Mouse (Mus musculus): ENCODE measurements around the gene Creld1. TPM values are rescaled to one million over a fixed set of nuclear protein-coding genes. Genes with fewer than 3 reads are reported as not detected.

The Creld1 gene
- polyA plus RNA-seq, 1 experiment from 2014 or later = 29.6 TPM

- WGBS = 63% methylated on average over 10 of the region's 10 CpGs
- DNase-seq (ENCODE audit: low spot score) (no peak), ATAC-seq (ENCODE audit: low FRiP score) (no peak)
- Histone ChIP-seq H3K27me3 (ENCODE audit: control insufficient read depth, insufficient read depth, low read length) (no peaks in the 10 kb centered on the region), H3K4me1 (replicated peaks; ENCODE audit: control insufficient read depth, insufficient read depth, low read length) (no peaks in the 10 kb centered on the region), H3K4me2 (replicated peaks; ENCODE audit: low read depth, low read length) (no peak overlapping the region), H3K36me3 (ENCODE audit: control insufficient read depth, insufficient read depth, low read length) (no peaks in the 10 kb centered on the region), H3K4me3 (ENCODE audit: low read depth, low read length) (no peak overlapping the region), H3K9me3 (ENCODE audit: control insufficient read depth, low read length) (no peaks in the 10 kb centered on the region), H3K27ac (ENCODE audit: low read depth, low read length) (no peak overlapping the region), H3K9ac (ENCODE audit: low read depth, low read length) (no peak overlapping the region)
Measured at GRCm38 (mm10) chr6:113458635-113459034, 24.5 kb upstream of the Creld1 start.

DNA sequence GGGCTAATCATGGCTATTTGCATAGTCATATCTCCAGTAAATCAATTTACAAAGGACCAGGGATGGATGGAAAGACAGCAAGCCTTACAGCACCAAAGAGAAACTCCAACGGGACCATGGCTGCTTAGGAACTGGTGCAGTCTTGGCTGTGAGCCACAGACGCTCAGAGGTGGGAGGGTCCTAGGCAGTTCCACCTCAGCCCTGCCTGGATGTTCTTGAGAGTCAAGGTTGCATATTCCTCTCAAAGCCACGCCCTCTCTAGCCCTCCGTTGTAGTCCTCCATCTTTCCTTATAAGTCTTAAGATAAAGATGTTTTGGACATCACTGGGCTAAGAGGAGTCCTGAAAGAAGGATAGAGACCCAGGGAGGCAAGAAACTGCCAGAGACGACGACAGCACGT lies 19.1 kb upstream of the Creld1 start:
- H3K9ac ChIP-seq (ENCODE audit: low read depth, low read length) = no peak overlapping the region
- H3K36me3 ChIP-seq (ENCODE audit: control insufficient read depth, insufficient read depth, low read length) = no peaks in the 10 kb centered on the region
- no peak for DNase-seq (ENCODE audit: low spot score)
- peaks cover 5% of the 10 kb centered on the region; the same call in 1 of the 2 replicates for H3K27me3 ChIP-seq (ENCODE audit: control insufficient read depth, insufficient read depth, low read length)
- 70% methylated on average over 7 of the region's 7 CpGs for WGBS
- H3K4me3 ChIP-seq (ENCODE audit: low read depth, low read length) = no peak overlapping the region
- no peak for ATAC-seq (ENCODE audit: low FRiP score)
- no peak overlapping the region for H3K4me2 ChIP-seq (replicated peaks; ENCODE audit: low read depth, low read length)
- H3K27ac ChIP-seq (ENCODE audit: low read depth, low read length) = no peak overlapping the region
- no peaks in the 10 kb centered on the region for H3K9me3 ChIP-seq (ENCODE audit: control insufficient read depth, low read length)
- no peaks in the 10 kb centered on the region for H3K4me1 ChIP-seq (replicated peaks; ENCODE audit: control insufficient read depth, insufficient read depth, low read length)

DNA sequence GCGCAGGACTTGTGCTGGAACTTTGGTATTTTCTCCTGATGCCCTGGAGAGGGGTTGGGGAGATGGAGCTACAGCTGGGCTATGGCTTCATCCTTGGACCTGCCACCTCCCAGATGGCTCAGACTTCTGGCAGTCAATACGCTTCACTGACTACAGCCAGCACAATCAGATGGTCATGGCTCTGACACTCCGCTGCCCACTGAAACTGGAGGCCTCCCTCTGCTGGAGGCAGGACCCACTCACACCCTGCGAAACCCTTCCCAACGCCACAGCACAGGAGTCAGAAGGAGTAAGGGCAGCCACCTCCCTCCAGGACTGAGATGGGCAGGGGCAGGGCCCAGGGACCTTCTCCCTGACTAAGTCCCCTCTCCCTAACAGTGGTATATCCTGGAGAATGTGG lies 17.5 kb upstream of the Creld1 start:
- no peak overlapping the region for H3K27ac ChIP-seq (ENCODE audit: low read depth, low read length)
- no peak overlapping the region for H3K9ac ChIP-seq (ENCODE audit: low read depth, low read length)
- no peaks in the 10 kb centered on the region for H3K9me3 ChIP-seq (ENCODE audit: control insufficient read depth, low read length)
- peaks cover 15% of the 10 kb centered on the region for H3K27me3 ChIP-seq (ENCODE audit: control insufficient read depth, insufficient read depth, low read length)
- H3K36me3 ChIP-seq (ENCODE audit: control insufficient read depth, insufficient read depth, low read length) = no peaks in the 10 kb centered on the region
- H3K4me2 ChIP-seq (replicated peaks; ENCODE audit: low read depth, low read length) = no peak overlapping the region
- no peaks in the 10 kb centered on the region for H3K4me1 ChIP-seq (replicated peaks; ENCODE audit: control insufficient read depth, insufficient read depth, low read length)
- no peak overlapping the region for H3K4me3 ChIP-seq (ENCODE audit: low read depth, low read length)
- peak; percentile 28; the same call in 1 of the 2 replicates for ATAC-seq (ENCODE audit: low FRiP score)
- peak; percentile 35 for DNase-seq (ENCODE audit: low spot score)
- 49% methylated on average over 5 of the region's 5 CpGs for WGBS

DNA sequence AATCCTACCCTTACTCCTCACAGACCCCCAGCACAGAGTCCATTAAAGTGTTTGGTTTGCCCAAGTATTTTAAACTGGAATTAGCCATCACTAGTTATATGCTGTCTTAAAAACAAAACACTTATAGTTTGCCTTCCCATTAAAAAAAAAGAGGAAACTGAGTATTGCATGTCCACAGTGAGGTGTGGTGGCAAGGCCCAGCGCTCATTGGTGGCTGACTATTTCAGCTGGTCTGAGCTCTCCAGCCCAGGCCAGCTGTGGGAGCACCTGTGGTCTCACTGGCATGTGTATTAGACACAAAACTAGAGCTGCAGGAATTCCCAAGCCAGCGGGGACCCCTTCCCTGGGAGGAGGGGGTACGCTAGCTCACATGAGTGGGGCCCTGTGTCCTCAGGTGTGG lies 14.6 kb upstream of the Creld1 start:
- no peaks in the 10 kb centered on the region for H3K36me3 ChIP-seq (ENCODE audit: control insufficient read depth, insufficient read depth, low read length)
- ATAC-seq (ENCODE audit: low FRiP score) = no peak; the same call in 1 of the 2 replicates
- H3K27me3 ChIP-seq (ENCODE audit: control insufficient read depth, insufficient read depth, low read length) = peaks cover 19% of the 10 kb centered on the region
- no peak overlapping the region for H3K4me3 ChIP-seq (ENCODE audit: low read depth, low read length)
- 62% methylated on average over 3 of the region's 3 CpGs for WGBS
- H3K4me2 ChIP-seq (replicated peaks; ENCODE audit: low read depth, low read length) = no peak overlapping the region
- H3K27ac ChIP-seq (ENCODE audit: low read depth, low read length) = no peak overlapping the region
- H3K9me3 ChIP-seq (ENCODE audit: control insufficient read depth, low read length) = no peaks in the 10 kb centered on the region
- H3K4me1 ChIP-seq (replicated peaks; ENCODE audit: control insufficient read depth, insufficient read depth, low read length) = no peaks in the 10 kb centered on the region
- H3K9ac ChIP-seq (ENCODE audit: low read depth, low read length) = no peak overlapping the region
- DNase-seq (ENCODE audit: low spot score) = no peak

- ATAC-seq (ENCODE audit: low FRiP score) = peak; percentile 58; the same call in 1 of the 2 replicates
- WGBS = 10% methylated on average over 9 of the region's 9 CpGs
- H3K4me3 ChIP-seq (ENCODE audit: low read depth, low read length) = peak overlapping the region; percentile 18
- peak overlapping the region; percentile 21; the same call in 1 of the 2 replicates for H3K9ac ChIP-seq (ENCODE audit: low read depth, low read length)
- H3K4me2 ChIP-seq (replicated peaks; ENCODE audit: low read depth, low read length) = peak overlapping the region; percentile 48
- H3K4me1 ChIP-seq (replicated peaks; ENCODE audit: control insufficient read depth, insufficient read depth, low read length) = no peaks in the 10 kb centered on the region
- no peak overlapping the region for H3K27ac ChIP-seq (ENCODE audit: low read depth, low read length)
- H3K9me3 ChIP-seq (ENCODE audit: control insufficient read depth, low read length) = no peaks in the 10 kb centered on the region
- H3K27me3 ChIP-seq (ENCODE audit: control insufficient read depth, insufficient read depth, low read length) = peaks cover 19% of the 10 kb centered on the region
- H3K36me3 ChIP-seq (ENCODE audit: control insufficient read depth, insufficient read depth, low read length) = no peaks in the 10 kb centered on the region
- DNase-seq (ENCODE audit: low spot score) = peak; percentile 84
Measured at GRCm38 (mm10) chr6:113469021-113469420, 14.1 kb upstream of the Creld1 start.

- H3K27ac ChIP-seq (ENCODE audit: low read depth, low read length) = no peak overlapping the region
- peaks cover 19% of the 10 kb centered on the region for H3K27me3 ChIP-seq (ENCODE audit: control insufficient read depth, insufficient read depth, low read length)
Measured at GRCm38 (mm10) chr6:113469432-113469831, 13.7 kb upstream of the Creld1 start.

GRCm38 (mm10) chr6:113471297-113471936 lies 11.7 kb upstream of the Creld1 start, which contains the start of gene Il17rc:
Il17rc (plus strand) TSS chr6:113471427.
- Histone ChIP-seq H3K4me2 (replicated peaks; ENCODE audit: low read depth, low read length) (no peak within 1 kb of the TSS), H3K9ac (ENCODE audit: low read depth, low read length) (no peak within 1 kb of the TSS), H3K27me3 (ENCODE audit: control insufficient read depth, insufficient read depth, low read length) (peaks cover 19% of the 10 kb centered on the region), H3K36me3 (ENCODE audit: control insufficient read depth, insufficient read depth, low read length) (no peaks in the 10 kb centered on the region), H3K4me1 (replicated peaks; ENCODE audit: control insufficient read depth, insufficient read depth, low read length) (no peaks in the 10 kb centered on the region), H3K27ac (ENCODE audit: low read depth, low read length) (peak within 1 kb of the TSS; percentile 9; the same call in 1 of the 2 replicates), H3K9me3 (ENCODE audit: control insufficient read depth, low read length) (no peaks in the 10 kb centered on the region), H3K4me3 (ENCODE audit: low read depth, low read length) (no peak within 1 kb of the TSS)
- ATAC-seq (ENCODE audit: low FRiP score) (no peak), DNase-seq (ENCODE audit: low spot score) (peak; percentile 16)
- 22% methylated on average over 11 of the region's 12 CpGs for WGBS

More at GRCm38 (mm10) chr6:113469432-113469831, 13.7 kb upstream of the Creld1 start:
- Histone ChIP-seq H3K4me3 (ENCODE audit: low read depth, low read length) (peak overlapping the region; percentile 18), H3K9me3 (ENCODE audit: control insufficient read depth, low read length) (no peaks in the 10 kb centered on the region), H3K4me2 (replicated peaks; ENCODE audit: low read depth, low read length) (peak overlapping the region; percentile 48), H3K36me3 (ENCODE audit: control insufficient read depth, insufficient read depth, low read length) (no peaks in the 10 kb centered on the region), H3K9ac (ENCODE audit: low read depth, low read length) (peak overlapping the region; percentile 21; the same call in 1 of the 2 replicates), H3K4me1 (replicated peaks; ENCODE audit: control insufficient read depth, insufficient read depth, low read length) (no peaks in the 10 kb centered on the region)
- peak; percentile 77 for ATAC-seq (ENCODE audit: low FRiP score)
- DNase-seq (ENCODE audit: low spot score) = peak; percentile 87
- WGBS = 4% methylated on average over 31 of the region's 31 CpGs

- H3K27me3 ChIP-seq (ENCODE audit: control insufficient read depth, insufficient read depth, low read length) = peaks cover 19% of the 10 kb centered on the region
- no peak overlapping the region for H3K9ac ChIP-seq (ENCODE audit: low read depth, low read length)
- H3K9me3 ChIP-seq (ENCODE audit: control insufficient read depth, low read length) = no peaks in the 10 kb centered on the region
- no peaks in the 10 kb centered on the region for H3K4me1 ChIP-seq (replicated peaks; ENCODE audit: control insufficient read depth, insufficient read depth, low read length)
- ATAC-seq (ENCODE audit: low FRiP score) (no peak), DNase-seq (ENCODE audit: low spot score) (no peak)
- WGBS = 69% methylated on average over 10 of the region's 10 CpGs
- H3K4me3 ChIP-seq (ENCODE audit: low read depth, low read length) = no peak overlapping the region
- no peak overlapping the region for H3K4me2 ChIP-seq (replicated peaks; ENCODE audit: low read depth, low read length)
- peak overlapping the region; percentile 9; the same call in 1 of the 2 replicates for H3K27ac ChIP-seq (ENCODE audit: low read depth, low read length)
- no peaks in the 10 kb centered on the region for H3K36me3 ChIP-seq (ENCODE audit: control insufficient read depth, insufficient read depth, low read length)
Measured at GRCm38 (mm10) chr6:113472061-113472460, 11.0 kb upstream of the Creld1 start.

DNA sequence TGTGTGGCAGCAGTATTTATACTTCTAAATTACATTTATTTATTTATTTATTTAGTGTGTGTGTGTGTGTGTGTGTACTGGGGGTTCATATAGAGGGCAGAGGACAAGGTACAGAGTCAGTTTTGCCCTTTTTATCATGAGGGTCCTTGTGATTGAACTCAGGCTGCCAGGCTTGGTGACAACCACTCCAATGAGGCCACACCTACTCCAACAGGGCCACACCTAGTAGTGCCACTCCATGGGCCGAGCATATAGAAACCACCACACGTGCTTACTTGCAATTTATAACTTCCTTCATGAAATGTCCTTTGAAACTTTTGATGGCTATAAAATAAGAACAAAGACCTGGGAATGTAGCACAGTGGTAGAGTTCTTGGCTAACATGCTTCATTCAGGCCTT lies 9.9 kb upstream of the Creld1 start:
- DNase-seq (ENCODE audit: low spot score) (no peak), ATAC-seq (ENCODE audit: low FRiP score) (no peak)
- H3K27ac ChIP-seq (ENCODE audit: low read depth, low read length) = no peak overlapping the region
- WGBS = 91% methylated on average over 2 of the region's 2 CpGs
- no peaks in the 10 kb centered on the region for H3K36me3 ChIP-seq (ENCODE audit: control insufficient read depth, insufficient read depth, low read length)
- H3K27me3 ChIP-seq (ENCODE audit: control insufficient read depth, insufficient read depth, low read length) = peaks cover 19% of the 10 kb centered on the region
- no peak overlapping the region for H3K4me3 ChIP-seq (ENCODE audit: low read depth, low read length)
- no peak overlapping the region for H3K4me2 ChIP-seq (replicated peaks; ENCODE audit: low read depth, low read length)
- no peak overlapping the region for H3K9ac ChIP-seq (ENCODE audit: low read depth, low read length)
- H3K9me3 ChIP-seq (ENCODE audit: control insufficient read depth, low read length) = no peaks in the 10 kb centered on the region
- no peaks in the 10 kb centered on the region for H3K4me1 ChIP-seq (replicated peaks; ENCODE audit: control insufficient read depth, insufficient read depth, low read length)

All from hindbrain, embryonic 11.5 days (tissue).